Mouse (Mus musculus): ENCODE measurements around the gene Ssxb8.
"Not testable (repeated sequence)": the region's sequence is repeated elsewhere in the genome, so short reads cannot be mapped to it uniquely, and the experiment has no call there.

Ssxb8 gene

DNA sequence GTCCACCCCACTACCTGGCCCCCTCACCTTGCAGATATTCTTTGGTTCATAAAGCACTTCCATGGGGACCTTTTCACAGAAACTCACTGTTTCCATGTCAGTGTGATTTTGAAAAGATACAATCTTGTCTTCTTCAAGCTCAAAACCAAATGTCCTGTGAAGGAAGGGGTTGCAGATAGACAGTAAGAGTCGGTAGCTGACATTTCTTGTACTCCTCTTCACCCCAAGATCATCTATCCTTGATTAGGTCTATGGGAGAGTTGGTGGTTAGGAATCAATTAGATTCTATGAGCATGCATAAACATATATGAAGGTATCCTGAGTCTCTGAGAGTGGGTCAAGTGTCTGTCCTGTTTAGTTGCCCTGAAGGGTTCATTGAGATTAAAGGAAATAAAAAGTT is at the start of gene Ssxb8:
Gene Ssxb8 (minus strand): TSS at position 101 of the 400 bp plus-strand sequence.
- not testable (repeated sequence) for DNase-seq (ENCODE audit: low spot score in 2 of 2)

GRCm38 (mm10) chrX:8732907-8733306 is 42.3 kb upstream of the Ssxb8 start:
- no peak for DNase-seq (ENCODE audit: low spot score in 2 of 2)

- no peak for DNase-seq (ENCODE audit: low spot score in 2 of 2)
Measured at GRCm38 (mm10) chrX:8663085-8663484, 27.6 kb downstream of the Ssxb8 start.

Data from urinary bladder, adult 18-20 months (tissue).